Mouse (Mus musculus) midbrain, embryonic 15.5 days (tissue): ENCODE results near the gene Bsnd. TPM values are rescaled to one million over a fixed set of nuclear protein-coding genes. Genes with fewer than 3 reads are reported as not detected.

Source experiments
- ATAC-seq: fragments of 200-750 bp; cut with Nextera tagmentation; replicated peaks from 2 replicates; pipeline ENCODE4 v1.8.0; 2017; ENCODE audit warnings: moderate TSS enrichment
- H3K27ac ChIP-seq: fragments of 300-500 bp; sonication (generic); 2 replicates; pipeline ENCODE4 v1.5.1; 2015; ENCODE audit warnings: mild to moderate bottlenecking, inconsistent platforms
- H3K27me3 ChIP-seq: fragments of 300-500 bp; sonication (generic); replicated peaks from 2 replicates; pipeline ENCODE4 v1.6.1; 2015; ENCODE audit warnings: inconsistent platforms
- H3K36me3 ChIP-seq: fragments of 300-500 bp; sonication (generic); replicated peaks from 2 replicates; pipeline ENCODE4 v1.6.1; 2015; ENCODE audit warnings: inconsistent platforms
- H3K4me1 ChIP-seq: fragments of 300-500 bp; sonication (generic); 2 replicates; pipeline ENCODE4 v1.6.1; 2015; ENCODE audit warnings: inconsistent platforms
- H3K4me2 ChIP-seq: fragments of 300-500 bp; sonication (generic); 2 replicates; pipeline ENCODE4 v1.6.1; 2015; ENCODE audit warnings: inconsistent platforms, mild to moderate bottlenecking, moderate library complexity
- H3K4me3 ChIP-seq: fragments of 300-500 bp; sonication (generic); 2 replicates; pipeline ENCODE4 v1.5.1; 2015; ENCODE audit warnings: mild to moderate bottlenecking, inconsistent platforms
- H3K9ac ChIP-seq: fragments of 300-500 bp; sonication (generic); 2 replicates; pipeline ENCODE4 v1.6.1; 2015; ENCODE audit warnings: mild to moderate bottlenecking, inconsistent platforms
- H3K9me3 ChIP-seq: fragments of 300-500 bp; sonication (generic); 2 replicates; pipeline ENCODE4 v1.6.1; 2016; ENCODE audit warnings: inconsistent platforms
- WGBS: fragments of 180-500 bp; shearing (Covaris S2); methylation state at CpG from one replicate; pipeline ENCODE4 v1.1.7; 2015; ENCODE audit warnings: mixed read lengths; 5-methylcytosine and 5-hydroxymethylcytosine counted together
- polyA plus RNA-seq: library from polyadenylated mRNA; unstranded; fragments of >200 nt; fragmentation: Nextera tagmentation; extraction: Ambion mirVana; gene quantifications from 2 replicates; pipeline ENCODE4 v1.2.1, GENCODE M21; 2015

Gene Bsnd
- not detected in 2 replicates for polyA plus RNA-seq

DNA sequence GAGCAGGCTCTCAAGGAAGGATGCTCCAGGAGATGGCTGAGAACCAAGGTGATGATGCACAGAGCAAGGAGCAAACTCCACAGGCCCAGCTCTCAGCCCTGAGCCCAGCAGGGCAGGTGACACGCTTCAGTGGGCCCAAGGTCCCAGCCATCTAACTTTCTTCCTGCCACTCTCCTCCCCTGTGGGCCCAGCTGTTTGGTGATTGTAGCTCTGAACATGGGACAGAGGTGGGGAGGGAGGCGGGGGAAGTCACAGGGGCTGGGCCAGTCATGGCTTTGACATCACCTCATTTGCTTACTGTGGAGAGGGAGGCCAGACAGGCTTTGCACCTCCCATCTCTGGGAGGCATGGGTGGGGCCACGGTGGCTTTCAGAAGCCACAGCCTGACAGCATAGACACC is at the start of gene Bsnd:
TSS of gene Bsnd (minus strand) at position 168 of the 400 bp plus-strand sequence.
- Histone ChIP-seq H3K4me2 (no peak within 1 kb of the TSS), H3K9me3 (no peaks in the 10 kb centered on the region), H3K9ac (no peak within 1 kb of the TSS), H3K4me1 (no peaks in the 10 kb centered on the region), H3K36me3 (no peaks in the 10 kb centered on the region), H3K27me3 (no peaks in the 10 kb centered on the region), H3K27ac (no peak within 1 kb of the TSS), H3K4me3 (no peak within 1 kb of the TSS)
- ATAC-seq = no peak
- 72% methylated on average over 3 of the region's 3 CpGs for WGBS

DNA sequence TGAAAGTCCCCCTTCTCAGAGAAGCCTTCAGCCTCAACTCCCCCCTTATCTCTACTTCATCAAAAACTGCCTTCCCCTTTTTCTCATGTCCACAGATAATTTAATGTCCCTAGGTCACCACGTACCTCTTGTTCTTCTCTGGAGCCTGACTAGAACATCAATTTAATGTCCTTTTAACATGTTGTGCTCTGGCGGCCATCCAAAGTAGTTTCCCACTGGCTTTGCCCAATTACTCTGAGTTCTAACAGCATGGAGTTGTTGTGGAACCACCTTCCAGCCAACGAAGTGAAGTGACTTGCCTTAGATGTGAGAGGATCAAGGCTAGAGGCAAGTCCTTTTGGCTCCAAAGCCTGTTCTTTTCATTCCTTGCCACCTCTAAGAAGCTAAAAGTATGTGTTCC is 49.4 kb upstream of the Bsnd start:
- WGBS = 76% methylated on average over 3 of the region's 3 CpGs
- ATAC-seq = no peak
- H3K36me3 ChIP-seq = no peaks in the 10 kb centered on the region
- no peaks in the 10 kb centered on the region for H3K4me1 ChIP-seq
- no peaks in the 10 kb centered on the region for H3K9me3 ChIP-seq
- no peak overlapping the region for H3K4me2 ChIP-seq
- H3K9ac ChIP-seq = no peak overlapping the region
- no peak overlapping the region for H3K27ac ChIP-seq
- H3K4me3 ChIP-seq = no peak overlapping the region
- no peaks in the 10 kb centered on the region for H3K27me3 ChIP-seq

DNA sequence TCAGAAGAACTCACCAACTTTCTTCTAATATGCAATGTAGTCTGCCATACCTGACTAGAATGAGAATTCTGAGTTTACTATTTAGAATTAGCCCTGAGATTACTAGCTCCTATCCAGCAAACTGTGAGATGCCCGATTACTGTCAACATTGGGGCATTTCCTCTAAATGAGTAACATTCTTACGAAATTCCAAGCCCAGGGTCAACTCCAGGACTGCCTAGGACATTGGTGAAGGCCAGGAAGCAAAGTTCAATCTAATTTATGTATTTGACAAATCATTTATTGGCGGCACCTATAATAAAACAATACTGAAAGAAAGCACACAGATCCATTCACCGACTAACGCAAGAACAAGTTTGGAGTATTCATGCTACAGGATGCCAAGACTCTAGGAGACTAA is 47.7 kb upstream of the Bsnd start:
- no peak overlapping the region for H3K4me2 ChIP-seq
- H3K9me3 ChIP-seq = no peaks in the 10 kb centered on the region
- H3K9ac ChIP-seq = no peak overlapping the region
- no peak overlapping the region for H3K4me3 ChIP-seq
- H3K27me3 ChIP-seq = no peaks in the 10 kb centered on the region
- no peak for ATAC-seq
- WGBS = 89% methylated on average over 5 of the region's 5 CpGs
- H3K4me1 ChIP-seq = no peaks in the 10 kb centered on the region
- H3K27ac ChIP-seq = no peak overlapping the region
- H3K36me3 ChIP-seq = no peaks in the 10 kb centered on the region

DNA sequence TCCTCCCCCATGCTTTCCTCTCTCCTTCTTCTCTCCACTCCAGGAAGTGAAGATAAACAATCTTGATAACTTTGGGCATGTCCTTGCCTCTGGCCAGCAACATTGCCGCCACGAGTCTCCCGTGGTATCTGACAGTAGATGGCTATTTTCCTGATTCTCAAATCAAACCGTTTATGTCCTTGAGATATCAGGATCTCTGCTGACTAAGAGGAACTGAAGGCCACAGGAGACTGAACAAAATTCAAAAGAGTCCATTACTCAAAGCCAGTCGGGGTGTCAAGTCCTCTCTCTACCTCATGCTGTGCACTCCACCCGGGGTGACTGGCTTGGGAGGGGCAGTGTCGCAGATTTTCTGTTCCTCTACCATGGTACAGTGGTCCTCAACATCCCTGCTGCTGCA is 42.2 kb upstream of the Bsnd start:
- ATAC-seq = no peak
- H3K9ac ChIP-seq = no peak overlapping the region
- WGBS = 78% methylated on average over 7 of the region's 7 CpGs
- H3K4me1 ChIP-seq = no peaks in the 10 kb centered on the region
- no peaks in the 10 kb centered on the region for H3K36me3 ChIP-seq
- H3K27ac ChIP-seq = no peak overlapping the region
- no peaks in the 10 kb centered on the region for H3K9me3 ChIP-seq
- H3K4me3 ChIP-seq = no peak overlapping the region
- no peak overlapping the region for H3K4me2 ChIP-seq
- no peaks in the 10 kb centered on the region for H3K27me3 ChIP-seq

DNA sequence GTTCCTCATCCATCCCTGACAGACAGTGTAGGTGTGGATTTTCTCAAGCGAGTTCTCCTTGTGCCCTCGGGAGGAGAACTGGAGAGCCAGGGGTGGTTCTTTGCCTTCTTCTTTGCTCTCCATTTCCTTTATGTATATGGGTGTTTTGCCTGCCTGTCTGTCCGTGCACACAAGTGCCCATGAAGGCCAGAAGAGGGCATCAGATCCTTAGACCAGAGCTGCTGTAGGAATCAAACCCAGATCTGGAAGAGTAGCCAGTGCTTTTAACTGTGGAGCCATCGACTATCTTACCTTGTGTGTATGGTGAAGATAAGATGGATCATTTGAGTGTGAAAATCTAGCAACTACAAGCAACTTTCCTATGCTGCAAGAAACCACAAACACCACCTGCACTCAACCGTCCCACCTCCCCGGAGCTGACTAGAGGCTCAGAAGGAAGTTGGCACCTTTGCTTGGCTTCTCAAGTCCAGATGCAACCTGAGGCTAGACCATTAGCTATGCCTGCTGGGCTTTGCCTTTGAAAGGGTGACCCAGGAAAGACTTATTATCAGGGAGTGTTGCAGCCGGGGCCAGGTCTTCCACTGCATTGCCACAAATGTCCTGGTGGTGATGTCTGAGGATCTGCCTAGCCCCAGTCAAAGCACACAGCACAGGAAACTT is 41.5 kb upstream of the Bsnd start:
- WGBS = 68% methylated on average over 7 of the region's 7 CpGs
- H3K27me3 ChIP-seq = no peaks in the 10 kb centered on the region
- H3K4me1 ChIP-seq = no peaks in the 10 kb centered on the region
- H3K36me3 ChIP-seq = no peaks in the 10 kb centered on the region
- H3K9me3 ChIP-seq = no peaks in the 10 kb centered on the region
- H3K4me3 ChIP-seq = no peak overlapping the region
- no peak for ATAC-seq
- H3K27ac ChIP-seq = no peak overlapping the region
- H3K4me2 ChIP-seq = no peak overlapping the region
- no peak overlapping the region for H3K9ac ChIP-seq

DNA sequence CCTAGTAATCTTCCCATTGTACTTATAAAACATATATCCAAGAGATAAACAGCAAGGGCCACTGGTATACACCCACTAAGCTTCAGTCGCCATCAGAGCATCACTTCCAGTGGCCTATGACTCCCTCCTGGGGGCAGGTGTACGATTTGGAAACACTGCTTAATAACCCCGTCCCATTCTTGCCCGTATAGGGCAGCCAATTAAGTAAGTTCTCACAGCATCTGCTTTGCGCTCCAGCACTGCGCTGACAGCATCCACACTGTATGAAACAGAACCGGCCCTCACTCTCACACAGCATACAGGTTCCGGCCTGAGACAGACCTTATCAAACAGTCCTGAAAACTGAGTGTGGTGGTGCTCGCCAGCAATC is 38.0 kb upstream of the Bsnd start:
- Histone ChIP-seq H3K4me3 (no peak overlapping the region), H3K27me3 (no peaks in the 10 kb centered on the region), H3K9me3 (no peaks in the 10 kb centered on the region), H3K27ac (no peak overlapping the region), H3K4me2 (no peak overlapping the region), H3K36me3 (no peaks in the 10 kb centered on the region), H3K4me1 (no peaks in the 10 kb centered on the region), H3K9ac (no peak overlapping the region)
- peak; percentile 69 for ATAC-seq
- WGBS = 72% methylated on average over 9 of the region's 9 CpGs

DNA sequence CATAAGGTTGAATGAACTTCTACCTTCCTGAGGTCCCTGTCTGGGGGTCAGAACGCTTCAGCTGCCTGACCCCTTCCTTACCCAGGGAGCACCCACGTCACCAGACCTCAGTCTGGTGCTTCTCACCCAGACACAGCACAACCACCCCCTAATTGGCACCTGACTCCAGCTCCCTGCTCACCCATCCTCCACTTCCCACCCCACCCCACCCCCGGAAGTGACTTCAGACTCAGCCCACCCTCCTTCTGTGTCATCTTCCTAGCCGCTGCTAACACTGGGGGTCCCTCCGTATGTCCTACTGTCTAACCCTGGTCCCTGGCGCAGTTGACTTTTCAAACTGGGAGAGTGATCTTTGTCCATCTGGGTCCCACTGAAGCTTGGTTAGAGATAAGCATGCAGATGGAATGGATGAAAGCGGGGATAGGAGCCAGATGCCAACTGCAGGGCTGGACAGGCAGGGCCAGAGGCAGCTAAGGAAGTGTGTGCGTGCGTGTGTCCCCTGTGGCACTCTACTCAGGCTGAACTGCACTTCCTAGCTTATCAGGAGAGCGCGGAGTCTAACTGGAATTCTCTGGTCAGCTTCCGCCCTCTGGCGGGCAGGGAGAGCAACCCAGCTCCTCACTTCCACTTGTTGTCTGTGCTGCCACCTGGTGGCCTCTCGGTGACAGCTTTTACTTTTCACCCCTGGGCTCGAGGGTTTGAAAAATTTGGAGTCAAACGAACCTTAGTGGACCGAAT is 37.5 kb upstream of the Bsnd start:
- H3K9me3 ChIP-seq = no peaks in the 10 kb centered on the region
- no peaks in the 10 kb centered on the region for H3K27me3 ChIP-seq
- H3K27ac ChIP-seq = no peak overlapping the region
- 0 out of 2 replicates have a peak overlapping the region, but pooled peaks have one; percentile 12 for H3K9ac ChIP-seq
- H3K4me3 ChIP-seq = 0 out of 2 replicates have a peak overlapping the region, but pooled peaks have one; percentile 15
- 13% methylated on average over 17 of the region's 17 CpGs for WGBS
- no peaks in the 10 kb centered on the region for H3K36me3 ChIP-seq
- H3K4me2 ChIP-seq = peak overlapping the region; percentile 48
- ATAC-seq = peak; percentile 91
- no peaks in the 10 kb centered on the region for H3K4me1 ChIP-seq

DNA sequence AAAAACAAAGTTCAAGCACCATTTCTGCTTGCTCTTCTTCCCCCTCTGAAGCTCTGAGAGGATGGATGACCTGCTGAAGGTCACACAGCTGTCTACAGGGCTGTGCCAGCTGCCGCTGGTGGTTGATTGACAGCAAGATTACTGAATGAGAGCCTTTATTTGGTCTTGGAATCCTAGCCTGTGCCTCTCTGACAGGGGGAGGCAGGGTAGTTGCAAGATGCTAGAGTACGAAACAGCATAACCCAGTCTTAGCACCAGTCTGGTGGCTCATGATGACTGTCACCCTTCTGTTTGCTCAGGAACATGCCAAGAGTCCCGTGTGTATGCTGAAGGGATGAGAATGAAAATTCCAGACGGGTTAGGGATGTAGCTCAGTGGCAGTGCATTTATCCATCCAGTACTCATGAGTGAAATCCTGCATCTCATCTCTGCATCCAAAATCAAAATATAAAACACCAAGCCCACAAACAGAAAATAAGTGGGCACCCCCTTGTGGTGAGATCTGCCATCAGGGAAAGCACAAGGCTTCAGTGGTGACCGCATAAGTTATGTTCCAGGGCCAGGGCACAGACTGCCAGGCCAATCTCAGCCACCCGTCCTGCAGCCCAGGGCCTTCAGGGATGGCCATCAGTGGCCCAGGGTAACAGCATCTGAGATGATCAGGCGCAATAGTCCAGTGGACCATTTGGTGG is 35.9 kb upstream of the Bsnd start:
- 69% methylated on average over 7 of the region's 7 CpGs for WGBS
- Histone ChIP-seq H3K9ac (no peak overlapping the region), H3K9me3 (no peaks in the 10 kb centered on the region), H3K27me3 (no peaks in the 10 kb centered on the region), H3K36me3 (no peaks in the 10 kb centered on the region), H3K4me1 (no peaks in the 10 kb centered on the region), H3K4me2 (no peak overlapping the region), H3K27ac (no peak overlapping the region), H3K4me3 (no peak overlapping the region)
- ATAC-seq = no peak

DNA sequence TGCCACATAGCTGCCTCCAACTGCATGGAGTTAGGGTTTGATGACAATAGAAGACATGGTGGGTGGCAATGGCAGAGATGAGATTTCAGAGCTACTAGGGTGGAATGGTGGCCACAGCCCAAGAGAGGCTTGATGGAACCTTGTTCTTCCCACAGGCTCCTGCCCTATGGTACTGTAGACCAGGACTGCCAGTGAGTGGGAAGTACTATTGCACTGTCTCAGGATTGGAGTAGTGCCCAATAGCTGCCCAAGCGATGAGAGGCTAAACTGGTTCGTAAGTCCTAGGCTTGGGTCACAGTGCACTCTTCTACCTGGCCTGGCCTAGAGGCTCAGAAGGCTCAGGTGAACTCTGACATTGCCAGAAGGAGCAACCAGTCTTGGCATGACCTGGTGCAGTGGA is 32.9 kb upstream of the Bsnd start:
- no peak overlapping the region for H3K9ac ChIP-seq
- no peaks in the 10 kb centered on the region for H3K27me3 ChIP-seq
- H3K4me3 ChIP-seq = no peak overlapping the region
- H3K36me3 ChIP-seq = no peaks in the 10 kb centered on the region
- ATAC-seq = no peak
- H3K4me1 ChIP-seq = no peaks in the 10 kb centered on the region
- H3K9me3 ChIP-seq = no peaks in the 10 kb centered on the region
- H3K4me2 ChIP-seq = no peak overlapping the region
- no peak overlapping the region for H3K27ac ChIP-seq
- WGBS = 88% methylated on average over 2 of the region's 2 CpGs

DNA sequence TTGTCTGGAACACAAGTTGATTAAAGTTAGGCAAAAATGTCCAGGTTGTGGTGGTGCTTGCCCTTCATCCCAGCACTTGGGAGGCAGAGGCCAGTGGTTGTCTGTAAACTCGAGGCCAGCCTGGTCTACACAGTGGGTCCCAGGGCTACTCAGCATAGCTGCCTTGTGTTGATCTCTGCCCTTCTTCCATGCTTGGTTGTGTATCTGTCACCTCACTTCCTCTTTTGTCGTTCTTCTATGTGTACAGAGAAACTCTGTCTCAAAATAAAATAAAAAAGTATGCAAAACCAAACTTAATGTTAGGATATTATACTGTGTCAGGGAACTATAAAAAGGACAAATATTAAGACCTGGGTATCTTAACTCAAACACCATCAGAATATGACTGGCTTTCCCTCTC is 32.0 kb upstream of the Bsnd start:
- no peak overlapping the region for H3K27ac ChIP-seq
- H3K27me3 ChIP-seq = no peaks in the 10 kb centered on the region
- WGBS = 79% methylated on average over 2 of the region's 2 CpGs
- no peak overlapping the region for H3K4me3 ChIP-seq
- no peak overlapping the region for H3K9ac ChIP-seq
- no peaks in the 10 kb centered on the region for H3K9me3 ChIP-seq
- ATAC-seq = no peak
- no peaks in the 10 kb centered on the region for H3K4me1 ChIP-seq
- H3K4me2 ChIP-seq = no peak overlapping the region
- no peaks in the 10 kb centered on the region for H3K36me3 ChIP-seq

DNA sequence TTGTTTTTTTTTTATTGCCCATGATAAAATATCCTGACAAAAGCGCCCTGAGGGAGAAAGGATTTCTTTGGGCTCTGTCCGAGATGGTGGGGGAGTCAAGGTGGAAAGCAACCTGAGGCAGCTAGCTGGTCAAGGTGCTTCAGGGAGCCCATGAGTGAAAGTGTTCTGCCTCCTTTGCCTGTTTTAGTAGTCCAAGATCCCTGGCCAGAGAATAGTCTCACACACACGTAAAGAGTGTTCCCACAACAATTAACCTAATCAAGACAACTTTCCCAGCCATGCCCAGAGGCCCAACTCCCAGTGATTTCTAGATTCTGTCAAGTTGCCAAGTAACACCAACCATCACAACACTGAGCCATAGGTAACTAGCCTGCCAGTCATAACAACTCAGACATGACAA is 30.5 kb upstream of the Bsnd start:
- Histone ChIP-seq H3K4me3 (no peak overlapping the region), H3K9me3 (no peaks in the 10 kb centered on the region), H3K27me3 (no peaks in the 10 kb centered on the region), H3K4me2 (no peak overlapping the region), H3K27ac (no peak overlapping the region), H3K4me1 (no peaks in the 10 kb centered on the region), H3K36me3 (no peaks in the 10 kb centered on the region), H3K9ac (no peak overlapping the region)
- ATAC-seq = no peak
- 84% methylated on average over 3 of the region's 3 CpGs for WGBS

DNA sequence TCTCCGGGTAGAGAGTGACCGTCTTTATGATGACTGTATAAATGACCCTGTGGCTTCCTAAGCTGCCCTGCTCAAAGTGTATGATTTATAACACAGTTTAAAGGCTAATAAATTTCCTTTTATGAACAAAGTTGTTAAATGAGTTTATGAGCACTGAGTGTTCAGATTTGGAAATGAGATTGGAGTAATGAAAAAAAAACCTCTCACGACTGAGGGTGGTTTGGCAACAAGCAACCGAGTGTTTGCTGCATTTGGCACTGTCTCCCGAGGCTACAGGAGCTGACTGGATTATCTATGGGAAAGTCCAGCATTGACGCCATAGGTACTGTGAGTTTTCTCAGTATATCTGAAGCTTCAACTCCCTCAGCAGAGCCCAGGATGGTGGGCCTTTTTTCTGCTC is 22.5 kb upstream of the Bsnd start:
- Histone ChIP-seq H3K9ac (no peak overlapping the region), H3K4me3 (no peak overlapping the region), H3K4me1 (no peaks in the 10 kb centered on the region), H3K27ac (no peak overlapping the region), H3K4me2 (no peak overlapping the region), H3K36me3 (no peaks in the 10 kb centered on the region), H3K27me3 (no peaks in the 10 kb centered on the region), H3K9me3 (no peaks in the 10 kb centered on the region)
- no peak for ATAC-seq
- WGBS = 85% methylated on average over 6 of the region's 6 CpGs
